In the genomic region with DNA sequence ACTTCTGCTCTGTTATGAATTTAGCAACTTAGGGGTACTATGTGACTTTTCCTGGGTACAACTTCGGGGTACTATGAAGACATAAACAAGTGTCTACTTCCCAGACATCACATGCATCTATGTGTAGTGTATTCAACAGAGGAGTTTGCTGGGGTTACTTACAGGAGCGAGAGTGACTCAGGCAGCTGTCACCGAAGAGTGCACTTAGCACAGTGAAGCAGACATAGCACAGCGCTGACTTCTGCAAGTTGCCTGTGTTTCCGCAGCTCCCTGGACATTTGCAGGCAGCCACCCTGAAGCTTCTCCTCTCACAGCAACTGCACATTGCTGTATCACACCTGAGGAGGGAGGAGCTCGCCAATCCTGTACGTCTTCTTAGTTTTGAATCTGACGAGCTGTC, we compare ENCODE assay signal across 23 mouse cellular contexts.
"Had no signal": no experiment of that assay in that cellular context is flagged by ENCODE, and none has a peak within 500 bp of the region (broad histone marks: within the 10 kb centered on the region; RNA-seq: fewer than 3 reads in every experiment).

No protein-coding gene starts in this region.

- H3K36me3 ChIP-seq: hindbrain, embryonic 10.5 days; hindbrain, embryonic 12.5 days; limb, embryonic 10.5 days; limb, embryonic 12.5 days; liver, embryonic 13.5 days had no signal

- H3K9ac ChIP-seq: hindbrain, embryonic 12.5 days; hindbrain, embryonic 14.5 days; limb, embryonic 12.5 days; liver, embryonic 13.5 days had no signal

- H3K4me3 ChIP-seq: gastrocnemius, adult 2 months; heart, adult 2 months; hindbrain, embryonic 10.5 days; hindbrain, embryonic 12.5 days; limb, embryonic 10.5 days; limb, embryonic 12.5 days; liver, embryonic 13.5 days had no signal

- H3K27ac ChIP-seq: gastrocnemius, adult 2 months; heart, adult 2 months; hindbrain, embryonic 10.5 days; hindbrain, embryonic 12.5 days; hindbrain, embryonic 14.5 days; limb, embryonic 10.5 days; limb, embryonic 12.5 days; liver, embryonic 13.5 days had no signal

- H3K9me3 ChIP-seq: hindbrain, embryonic 10.5 days; hindbrain, embryonic 12.5 days; limb, embryonic 10.5 days; limb, embryonic 12.5 days; liver, embryonic 13.5 days had no signal

- H3K27me3 ChIP-seq: hindbrain, embryonic 12.5 days; limb, embryonic 12.5 days; liver, embryonic 13.5 days had no signal

- H3K4me2 ChIP-seq: heart, embryonic 11.5 days; hindbrain, embryonic 12.5 days; hindbrain, embryonic 14.5 days; limb, embryonic 12.5 days; liver, embryonic 11.5 days; liver, embryonic 13.5 days had no signal

- DNase-seq: gastrocnemius, adult 2 months; gastrocnemius, postnatal 10 days; gastrocnemius, postnatal 25 days; heart, adult 2 months; heart, postnatal 10 days; heart, postnatal 4 days; kidney, adult 18-20 months; kidney, adult 8-10 months; kidney, postnatal 10 days; kidney, postnatal 25 days; layer of hippocampus, adult 9-11 months; layer of hippocampus, postnatal 36 days; liver; liver, embryonic 13.5 days had no signal

- H3K4me1 ChIP-seq: hindbrain, embryonic 12.5 days; limb, embryonic 10.5 days; limb, embryonic 12.5 days; liver, embryonic 13.5 days had no signal

- ATAC-seq: hindbrain, embryonic 16.5 days; intestine, embryonic 16.5 days had no signal
